Mouse (Mus musculus) adipocyte (in vitro differentiated cells): ENCODE data around the gene Gsdma3.
A peak's percentile ranks its signal among the peaks of the same experiment; 100 is the strongest.

Source experiments
- DNase-seq: peaks from one replicate; pipeline ENCODE4 v3.0.0-alpha.2; 2016; ENCODE audit warnings: low spot score

Gene Gsdma3

GRCm38 (mm10) chr11:98625611-98626410 is at the start of gene Gsdma3, which contains the start of gene Gm12355:
TSS of gene Gsdma3 (plus strand) at chr11:98626360.
TSS of gene Gm12355 (minus strand) at chr11:98625661.
- no peak for DNase-seq

- peak; percentile 90 for DNase-seq
These were observed 48.4 kb upstream of the Gsdma3 start for GRCm38 (mm10) chr11:98577776-98578175.

GRCm38 (mm10) chr11:98580301-98581121 is 45.6 kb upstream of the Gsdma3 start:
- DNase-seq: peak; percentile 41

GRCm38 (mm10) chr11:98581286-98582029 is 44.7 kb upstream of the Gsdma3 start:
- no peak for DNase-seq

GRCm38 (mm10) chr11:98582030-98582388 is 44.2 kb upstream of the Gsdma3 start:
- no peak for DNase-seq

- DNase-seq: no peak
These were observed 43.5 kb upstream of the Gsdma3 start for GRCm38 (mm10) chr11:98582551-98583264.

- DNase-seq: no peak
These were observed 43.0 kb upstream of the Gsdma3 start for GRCm38 (mm10) chr11:98583265-98583552.

- no peak for DNase-seq
These were observed 42.6 kb upstream of the Gsdma3 start for GRCm38 (mm10) chr11:98583571-98583970.

GRCm38 (mm10) chr11:98584146-98584545 is 42.0 kb upstream of the Gsdma3 start:
- DNase-seq: peak; percentile 41

- DNase-seq: peak; percentile 51
These were observed 41.5 kb upstream of the Gsdma3 start for GRCm38 (mm10) chr11:98584629-98585177.

GRCm38 (mm10) chr11:98586087-98586891 is 39.9 kb upstream of the Gsdma3 start:
- DNase-seq: peak; percentile 91

GRCm38 (mm10) chr11:98586892-98587563 is 39.1 kb upstream of the Gsdma3 start, which contains the start of gene Ormdl3:
TSS of gene Ormdl3 (minus strand) at chr11:98587368.
- DNase-seq: peak; percentile 98

- DNase-seq: peak; percentile 84
These were observed 38.2 kb upstream of the Gsdma3 start for GRCm38 (mm10) chr11:98587684-98588546.

- peak; percentile 61 for DNase-seq
These were observed 37.3 kb upstream of the Gsdma3 start for GRCm38 (mm10) chr11:98588833-98589281.

- no peak for DNase-seq
These were observed 36.9 kb upstream of the Gsdma3 start for GRCm38 (mm10) chr11:98589306-98589705.

- no peak for DNase-seq
These were observed 35.4 kb upstream of the Gsdma3 start for GRCm38 (mm10) chr11:98590548-98591445.

GRCm38 (mm10) chr11:98595021-98595420 is 31.1 kb upstream of the Gsdma3 start:
- DNase-seq: no peak

- no peak for DNase-seq
These were observed 30.7 kb upstream of the Gsdma3 start for GRCm38 (mm10) chr11:98595473-98595872.
